8 mouse cellular contexts compared by ENCODE assay signal in the genomic region with DNA sequence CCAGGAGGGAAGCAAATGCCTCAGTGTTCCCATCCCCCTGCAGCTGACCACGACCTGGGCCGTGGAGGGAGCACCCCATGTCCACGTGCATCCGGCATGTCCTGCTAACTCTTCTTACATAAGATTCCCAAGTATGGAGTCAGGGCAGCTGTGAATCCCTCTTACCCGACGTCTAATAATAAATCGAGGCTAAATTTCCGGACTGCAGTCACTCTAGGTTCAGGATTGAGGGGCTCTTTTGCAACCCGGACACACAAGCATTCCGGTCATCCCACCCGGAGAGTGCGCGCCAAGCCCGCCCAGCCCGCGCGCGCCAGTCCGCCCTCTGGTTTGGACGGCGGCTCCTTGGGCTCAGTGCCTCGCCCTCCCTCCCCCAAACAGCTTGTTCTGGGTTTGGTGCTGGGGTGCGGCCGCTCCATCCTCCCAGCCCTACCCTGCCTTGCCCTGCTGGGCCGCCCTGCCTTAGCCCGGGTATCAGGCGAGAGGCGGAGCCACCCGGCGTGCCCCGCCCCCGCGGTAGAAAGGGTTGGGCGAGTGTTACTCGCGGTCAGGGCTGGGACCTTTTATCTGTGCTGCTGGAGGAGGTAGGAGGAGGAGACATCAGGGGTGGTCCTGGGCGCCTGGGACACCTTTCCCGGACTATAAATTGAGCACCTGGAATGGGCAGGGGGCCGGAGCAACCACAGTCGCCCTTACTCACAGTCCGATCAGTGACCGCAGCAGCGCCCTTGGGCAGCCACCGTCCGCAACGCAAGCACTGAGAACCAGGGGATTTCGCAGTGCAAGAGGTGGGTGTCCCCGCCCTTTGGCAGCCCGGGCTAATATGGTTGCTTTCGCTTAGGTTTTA. TPM values are rescaled to one million over a fixed set of nuclear protein-coding genes. Genes with fewer than 3 reads are reported as not detected.
DNase-seq lines count a peak whose midpoint lies in the region; ATAC-seq and TF ChIP-seq lines count a peak whose summit lies in the region.

No protein-coding gene starts in this region.

- peak overlapping the region; percentile 78 for H3K4me3 ChIP-seq in G1E (ENCODE audit: low read depth, low read length)
- H3K4me3 ChIP-seq in cerebellum, adult 2 months (replicated peaks; ENCODE audit: insufficient read depth, low read depth, low read length): peak overlapping the region; percentile 84
- peak overlapping the region; percentile 64 for H3K4me3 ChIP-seq in hindbrain, embryonic 10.5 days
- H3K4me3 ChIP-seq in lung, postnatal 0 days (ENCODE audit: low read depth, low read length): peak overlapping the region; percentile 55

- H3K36me3 ChIP-seq in G1E (replicated peaks): peaks cover 7% of the 10 kb centered on the region
- H3K36me3 ChIP-seq in hindbrain, embryonic 10.5 days: no peaks in the 10 kb centered on the region
- no peaks in the 10 kb centered on the region for H3K36me3 ChIP-seq in lung, postnatal 0 days (ENCODE audit: insufficient read depth, low read length)

- TF ChIP-seq CTCF in G1E (IDR thresholded peaks at IDR 0.05; ENCODE audit: low read depth, low read length): no peak
- TF ChIP-seq CTCF in cerebellum, adult 2 months (IDR thresholded peaks at IDR 0.05; ENCODE audit: borderline replicate concordance, insufficient read depth, low read depth, low read length): no peak
- TF ChIP-seq CTCF in lung, postnatal 0 days (IDR thresholded peaks at IDR 0.05): no peak

- H3K27me3 ChIP-seq in G1E (ENCODE audit: insufficient read depth, low read length): no peaks in the 10 kb centered on the region
- H3K27me3 ChIP-seq in cerebellum, adult 2 months (ENCODE audit: control insufficient read depth, insufficient read depth, low read length): no peaks in the 10 kb centered on the region
- peaks cover 7% of the 10 kb centered on the region; the same call in 1 of the 2 replicates for H3K27me3 ChIP-seq in hindbrain, embryonic 10.5 days (ENCODE audit: insufficient read depth, poor library complexity, severe bottlenecking)
- H3K27me3 ChIP-seq in lung, postnatal 0 days (replicated peaks; ENCODE audit: insufficient read depth, low read length): no peaks in the 10 kb centered on the region

- peak; percentile 57 for TF ChIP-seq EP300 in lung, postnatal 0 days (IDR thresholded peaks at IDR 0.05)

- peak overlapping the region; percentile 64 for H3K4me2 ChIP-seq in lung, postnatal 0 days (replicated peaks; ENCODE audit: low read depth, low read length)

- no peaks in the 10 kb centered on the region for H3K9me3 ChIP-seq in G1E (replicated peaks)
- H3K9me3 ChIP-seq in hindbrain, embryonic 10.5 days: no peaks in the 10 kb centered on the region
- H3K9me3 ChIP-seq in lung, postnatal 0 days (ENCODE audit: low read length): no peaks in the 10 kb centered on the region

- WGBS in cerebellum, adult 2 months: 6% methylated on average over 48 of the region's 50 CpGs
- 18% methylated on average over 50 of the region's 50 CpGs for WGBS in hindbrain, embryonic 10.5 days
- 16% methylated on average over 42 of the region's 50 CpGs for WGBS in lung, postnatal 0 days

- DNase-seq in G1E (ENCODE audit: low spot score): peak; percentile 50
- DNase-seq in cerebellum, adult 2 months: peak; percentile 86 to 88
- DNase-seq in hindbrain, embryonic 10.5 days (ENCODE audit: low spot score): peak; percentile 81
- DNase-seq in layer of hippocampus, postnatal 10 days (ENCODE audit: low spot score in 2 of 2): peak; percentile 68 to 80
- DNase-seq in lung, postnatal 0 days (ENCODE audit: low spot score): peak; percentile 93
- peak; percentile 56 for DNase-seq in ovary, postnatal 10 days (ENCODE audit: low spot score)
- peak; percentile 59 to 61 for DNase-seq in thymus, postnatal 10 days (ENCODE audit: low spot score in 2 of 2)

- H3K9ac ChIP-seq in lung, postnatal 0 days (replicated peaks; ENCODE audit: low read depth): peak overlapping the region; percentile 60

- TF ChIP-seq POLR2A in cerebellum, adult 2 months (IDR thresholded peaks at IDR 0.05; ENCODE audit: borderline replicate concordance, insufficient read depth, low read length): peak; percentile 53; the same call in 1 of the 2 replicates

- ATAC-seq in G1E (ENCODE audit: extremely low read depth, insufficient number of reproducible peaks, low FRiP score, poor library complexity, severe bottlenecking): peak; percentile 74
- peak; percentile 68 for ATAC-seq in frontal cortex, adult (ENCODE audit: low TSS enrichment)
- ATAC-seq in lung, postnatal 0 days: peak; percentile 92

- peak overlapping the region; percentile 66 for H3K27ac ChIP-seq in cerebellum, adult 2 months (ENCODE audit: insufficient read depth, low read length)
- peak overlapping the region; percentile 89 for H3K27ac ChIP-seq in hindbrain, embryonic 10.5 days
- peak overlapping the region; percentile 87 for H3K27ac ChIP-seq in lung, postnatal 0 days (ENCODE audit: low read length)

- H3K4me1 ChIP-seq in G1E (ENCODE audit: insufficient read depth, low read depth, low read length): peaks cover 17% of the 10 kb centered on the region; the same call in 1 of the 2 replicates
- H3K4me1 ChIP-seq in cerebellum, adult 2 months (ENCODE audit: control insufficient read depth, insufficient read depth, low read length): no peaks in the 10 kb centered on the region
- H3K4me1 ChIP-seq in hindbrain, embryonic 10.5 days (replicated peaks): peaks cover 20% of the 10 kb centered on the region
- H3K4me1 ChIP-seq in lung, postnatal 0 days (ENCODE audit: insufficient read depth, low read depth, low read length): no peaks in the 10 kb centered on the region

RNA-seq across cellular contexts. Expression of gene Mid1ip1, which starts 2.3 kb away (rescaled TPM):
- total RNA-seq in G1E (2014; fragmentation: Nextera tagmentation) (14.3 and 15.1 TPM in 2 replicates), G1E (2017) (39.6 and 40.0 TPM in 2 replicates)
- polyA plus RNA-seq in G1E (2012): 59.2 and 60.2 TPM in 2 replicates
- polyA plus RNA-seq in cerebellum, adult 2 months (2012; rRNA removed): 110 and 127 TPM in 2 replicates
- polyA plus RNA-seq in hindbrain, embryonic 10.5 days (2016; fragmentation: Nextera tagmentation; extraction: Ambion mirVana): 42.9 and 49.6 TPM in 2 replicates
- 10 to 100 TPM; 63.9 to 69.0 TPM for total RNA-seq in layer of hippocampus, postnatal 10 days (2021)
- 243 and 301 TPM in 2 replicates for polyA plus RNA-seq in lung, postnatal 0 days (2015; fragmentation: Nextera tagmentation; extraction: Ambion mirVana)

Comparison
In these comparisons a context has a peak if more than half of its experiments do, and no peak if none do; other contexts are left out.
1. Peak in every context shown above with its lines: DNase-seq, ATAC-seq, H3K4me3 ChIP-seq and H3K27ac ChIP-seq.